Mouse (Mus musculus): ENCODE results near the gene Orm1. TPM values are rescaled to one million over a fixed set of nuclear protein-coding genes. Genes with fewer than 3 reads are reported as not detected.

Gene Orm1
- total and polyA plus RNA-seq, 3 experiments: 0.41 to 4.2 (median 0.65) TPM

GRCm38 (mm10) chr4:63359861-63360260 lies 15.5 kb downstream of the Orm1 start:
- Histone ChIP-seq H3K79me2 (replicated peaks; ENCODE audit: control insufficient read depth, insufficient read depth, low read length) (no peaks in the 10 kb centered on the region), H3K9ac (ENCODE audit: low read depth, low read length) (no peak overlapping the region), H3K36me3 (ENCODE audit: control insufficient read depth, insufficient read depth, low read length) (no peaks in the 10 kb centered on the region), H3K27ac (no peak overlapping the region), H3K4me3 (no peak overlapping the region), H3K4me1 (ENCODE audit: control insufficient read depth, insufficient read depth, low read length) (no peaks in the 10 kb centered on the region; the same call in 1 of the 2 replicates), H3K27me3 (ENCODE audit: control insufficient read depth, insufficient read depth, low read length) (no peaks in the 10 kb centered on the region)
- intact Hi-C loops (cut with DNase I): no loop called here
- no peak for DNase-seq
- TF ChIP-seq POLR2A (IDR thresholded peaks at IDR 0.05; ENCODE audit: insufficient read depth, low read depth, low read length): no peak
- no peak for TF ChIP-seq EP300 (IDR thresholded peaks at IDR 0.05; ENCODE audit: insufficient read depth, low read depth, low read length)
- TF ChIP-seq CTCF (IDR thresholded peaks at IDR 0.05): no peak
- 67% methylated on average over 6 of the region's 6 CpGs for WGBS

- intact Hi-C loops (cut with DNase I): no loop called here
- H3K9ac ChIP-seq (ENCODE audit: low read depth, low read length): no peak within 1 kb of the TSS
- H3K36me3 ChIP-seq (ENCODE audit: control insufficient read depth, insufficient read depth, low read length): no peaks in the 10 kb centered on the region
- WGBS: 59% methylated on average over 5 of the region's 5 CpGs
- H3K4me1 ChIP-seq (ENCODE audit: control insufficient read depth, insufficient read depth, low read length): no peaks in the 10 kb centered on the region; the same call in 1 of the 2 replicates
- H3K27me3 ChIP-seq (ENCODE audit: control insufficient read depth, insufficient read depth, low read length): no peaks in the 10 kb centered on the region
- TF ChIP-seq EP300 (IDR thresholded peaks at IDR 0.05; ENCODE audit: insufficient read depth, low read depth, low read length) (peak; percentile 69; the same call in 1 of the 2 replicates), POLR2A (IDR thresholded peaks at IDR 0.05; ENCODE audit: insufficient read depth, low read depth, low read length) (no peak)
- no peaks in the 10 kb centered on the region for H3K79me2 ChIP-seq (replicated peaks; ENCODE audit: control insufficient read depth, insufficient read depth, low read length)
- peak; percentile 63 to 71 for DNase-seq
- H3K4me3 ChIP-seq: no peak within 1 kb of the TSS
- no peak within 1 kb of the TSS for H3K27ac ChIP-seq
These were observed 17.8 kb downstream of the Orm1 start, which contains the start of gene Orm2 for GRCm38 (mm10) chr4:63362150-63362549. Orm2 (plus strand) TSS chr4:63362449.

- WGBS: 11% methylated on average over 4 of the region's 4 CpGs
- peak; percentile 82 to 93 for DNase-seq
- no peaks in the 10 kb centered on the region for H3K36me3 ChIP-seq (ENCODE audit: control insufficient read depth, insufficient read depth, low read length)
- no peaks in the 10 kb centered on the region for H3K4me1 ChIP-seq (ENCODE audit: control insufficient read depth, insufficient read depth, low read length)
- no peak overlapping the region for H3K27ac ChIP-seq
- H3K9ac ChIP-seq (ENCODE audit: low read depth, low read length): no peak overlapping the region
- no peaks in the 10 kb centered on the region for H3K27me3 ChIP-seq (ENCODE audit: control insufficient read depth, insufficient read depth, low read length)
- intact Hi-C loops (cut with DNase I): loop anchor here (1.0 to 5.0 kb wide), 4 partner anchors 41 to 580 kb away; partner anchors contain the start of gene Whrn
- TF ChIP-seq EP300 (IDR thresholded peaks at IDR 0.05; ENCODE audit: insufficient read depth, low read depth, low read length) (peak; percentile 77; the same call in 1 of the 2 replicates), POLR2A (IDR thresholded peaks at IDR 0.05; ENCODE audit: insufficient read depth, low read depth, low read length) (no peak)
- no peak overlapping the region for H3K4me3 ChIP-seq
- H3K79me2 ChIP-seq (replicated peaks; ENCODE audit: control insufficient read depth, insufficient read depth, low read length): no peaks in the 10 kb centered on the region
These were observed 24.2 kb downstream of the Orm1 start for GRCm38 (mm10) chr4:63368577-63368976.

GRCm38 (mm10) chr4:63370897-63371296 lies 26.5 kb downstream of the Orm1 start:
- intact Hi-C loops (cut with DNase I): no loop called here
- H3K4me3 ChIP-seq: no peak overlapping the region
- no peak for DNase-seq
- H3K79me2 ChIP-seq (replicated peaks; ENCODE audit: control insufficient read depth, insufficient read depth, low read length): no peaks in the 10 kb centered on the region
- H3K9ac ChIP-seq (ENCODE audit: low read depth, low read length): no peak overlapping the region
- no peaks in the 10 kb centered on the region for H3K4me1 ChIP-seq (ENCODE audit: control insufficient read depth, insufficient read depth, low read length)
- no peaks in the 10 kb centered on the region for H3K27me3 ChIP-seq (ENCODE audit: control insufficient read depth, insufficient read depth, low read length)
- TF ChIP-seq EP300 (IDR thresholded peaks at IDR 0.05; ENCODE audit: insufficient read depth, low read depth, low read length) (no peak), CTCF (IDR thresholded peaks at IDR 0.05) (no peak), POLR2A (IDR thresholded peaks at IDR 0.05; ENCODE audit: insufficient read depth, low read depth, low read length) (no peak)
- no peaks in the 10 kb centered on the region for H3K36me3 ChIP-seq (ENCODE audit: control insufficient read depth, insufficient read depth, low read length)
- WGBS: 63% methylated on average over 7 of the region's 7 CpGs
- H3K27ac ChIP-seq: no peak overlapping the region

GRCm38 (mm10) chr4:63371890-63372289 lies 27.5 kb downstream of the Orm1 start:
- no peak overlapping the region for H3K9ac ChIP-seq (ENCODE audit: low read depth, low read length)
- 33% methylated on average over 3 of the region's 3 CpGs for WGBS
- peak in 1 of 2 experiments; percentile 27 for DNase-seq
- H3K79me2 ChIP-seq (replicated peaks; ENCODE audit: control insufficient read depth, insufficient read depth, low read length): no peaks in the 10 kb centered on the region
- H3K4me3 ChIP-seq: no peak overlapping the region
- peak; percentile 70 for TF ChIP-seq CTCF (IDR thresholded peaks at IDR 0.05)
- no peak for TF ChIP-seq POLR2A (IDR thresholded peaks at IDR 0.05; ENCODE audit: insufficient read depth, low read depth, low read length)
- no peak for TF ChIP-seq EP300 (IDR thresholded peaks at IDR 0.05; ENCODE audit: insufficient read depth, low read depth, low read length)
- H3K36me3 ChIP-seq (ENCODE audit: control insufficient read depth, insufficient read depth, low read length): no peaks in the 10 kb centered on the region
- no peaks in the 10 kb centered on the region for H3K4me1 ChIP-seq (ENCODE audit: control insufficient read depth, insufficient read depth, low read length)
- intact Hi-C loops (cut with DNase I): no loop called here
- H3K27ac ChIP-seq: no peak overlapping the region
- H3K27me3 ChIP-seq (ENCODE audit: control insufficient read depth, insufficient read depth, low read length): no peaks in the 10 kb centered on the region

GRCm38 (mm10) chr4:63373404-63373803 lies 29.0 kb downstream of the Orm1 start:
- H3K36me3 ChIP-seq (ENCODE audit: control insufficient read depth, insufficient read depth, low read length): no peaks in the 10 kb centered on the region

More at GRCm38 (mm10) chr4:63373404-63373803, 29.0 kb downstream of the Orm1 start:
- TF ChIP-seq CTCF (IDR thresholded peaks at IDR 0.05) (no peak), POLR2A (IDR thresholded peaks at IDR 0.05; ENCODE audit: insufficient read depth, low read depth, low read length) (no peak), EP300 (IDR thresholded peaks at IDR 0.05; ENCODE audit: insufficient read depth, low read depth, low read length) (no peak)
- WGBS: 90% methylated on average over 8 of the region's 8 CpGs
- Histone ChIP-seq H3K4me3 (no peak overlapping the region), H3K27ac (no peak overlapping the region), H3K27me3 (ENCODE audit: control insufficient read depth, insufficient read depth, low read length) (no peaks in the 10 kb centered on the region), H3K4me1 (ENCODE audit: control insufficient read depth, insufficient read depth, low read length) (no peaks in the 10 kb centered on the region), H3K9ac (ENCODE audit: low read depth, low read length) (no peak overlapping the region), H3K79me2 (replicated peaks; ENCODE audit: control insufficient read depth, insufficient read depth, low read length) (no peaks in the 10 kb centered on the region)
- intact Hi-C loops (cut with DNase I): no loop called here
- DNase-seq: no peak
